Mouse (Mus musculus): ENCODE measurements around the gene Tmem270.

Gene Tmem270

DNA sequence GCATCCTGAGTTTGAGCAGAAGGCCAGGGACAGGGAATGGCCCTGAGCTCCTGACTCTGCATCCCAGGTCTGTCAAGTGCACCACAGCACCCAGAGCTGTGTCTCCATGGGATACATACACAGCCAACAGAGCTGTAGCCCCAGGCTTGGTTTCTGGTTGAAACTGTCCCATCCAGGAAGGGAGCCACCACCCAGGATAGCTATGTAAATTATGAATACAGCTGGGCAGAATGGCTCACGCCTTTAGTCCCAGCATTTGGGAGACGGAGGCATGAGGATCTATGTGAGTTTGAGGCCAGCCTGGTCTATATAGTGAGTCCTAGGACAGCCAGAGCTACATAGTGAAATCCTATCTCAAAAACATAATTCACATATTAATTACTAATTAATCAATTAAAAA is 23.5 kb upstream of the Tmem270 start:
- in situ Hi-C loops (cut with MboI, MseI), result no loop called here

GRCm38 (mm10) chr5:134926726-134927125 is 20.2 kb upstream of the Tmem270 start:
- in situ Hi-C loops (cut with MboI, MseI), result no loop called here

DNA sequence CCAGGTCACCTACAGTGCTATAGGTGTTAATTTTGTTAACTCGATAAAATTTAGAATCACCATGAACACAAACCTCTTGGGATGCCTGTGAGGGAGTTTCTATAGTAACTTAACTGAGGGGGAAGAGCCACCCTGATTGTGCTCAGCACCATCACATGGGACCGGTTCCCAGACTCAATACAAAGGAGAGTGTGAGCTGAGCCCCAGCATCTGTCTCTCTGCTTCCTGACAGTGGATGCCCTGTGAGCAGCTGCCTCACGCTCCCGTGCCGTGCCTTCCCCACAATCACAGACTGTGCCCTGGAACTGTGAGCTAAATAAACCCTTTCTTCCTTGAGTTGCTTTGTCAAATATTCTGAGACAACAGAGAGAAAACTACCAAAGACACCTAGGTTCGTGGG is 16.6 kb upstream of the Tmem270 start:
- in situ Hi-C loops (cut with MboI, MseI), result no loop called here

DNA sequence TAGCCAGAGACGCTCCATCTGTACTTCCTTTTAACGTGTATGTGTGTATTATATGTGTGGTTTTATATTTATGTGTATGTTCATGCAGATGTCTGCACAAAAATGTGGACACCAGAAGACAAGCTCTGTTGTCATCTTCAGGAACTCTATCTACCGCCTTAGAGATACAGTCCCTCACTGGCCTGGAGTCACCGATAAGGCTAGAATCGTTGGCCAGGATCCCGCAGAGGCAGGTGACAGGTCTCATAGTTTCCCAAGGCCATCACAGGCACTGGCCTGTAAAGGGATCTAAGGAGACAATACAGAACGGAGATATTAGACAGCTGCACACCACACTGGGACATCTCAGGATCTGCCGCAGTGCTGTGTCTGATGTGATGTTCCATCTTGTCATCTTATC is 14.6 kb upstream of the Tmem270 start:
- in situ Hi-C loops (cut with MboI, MseI), result no loop called here

- in situ Hi-C loops (cut with MboI, MseI), result no loop called here
These were observed 13.7 kb upstream of the Tmem270 start for GRCm38 (mm10) chr5:134920106-134920687.

- in situ Hi-C loops (cut with MboI, MseI), result loop anchor here (5.0 kb wide), 1 partner anchor 48 kb away; no protein-coding TSS in a partner anchor
These were observed 12.6 kb upstream of the Tmem270 start for GRCm38 (mm10) chr5:134919097-134919496.

GRCm38 (mm10) chr5:134918071-134918832 is 11.7 kb upstream of the Tmem270 start:
- in situ Hi-C loops (cut with MboI, MseI), result loop anchor here (5.0 kb wide), 1 partner anchor 49 kb away; no protein-coding TSS in a partner anchor

DNA sequence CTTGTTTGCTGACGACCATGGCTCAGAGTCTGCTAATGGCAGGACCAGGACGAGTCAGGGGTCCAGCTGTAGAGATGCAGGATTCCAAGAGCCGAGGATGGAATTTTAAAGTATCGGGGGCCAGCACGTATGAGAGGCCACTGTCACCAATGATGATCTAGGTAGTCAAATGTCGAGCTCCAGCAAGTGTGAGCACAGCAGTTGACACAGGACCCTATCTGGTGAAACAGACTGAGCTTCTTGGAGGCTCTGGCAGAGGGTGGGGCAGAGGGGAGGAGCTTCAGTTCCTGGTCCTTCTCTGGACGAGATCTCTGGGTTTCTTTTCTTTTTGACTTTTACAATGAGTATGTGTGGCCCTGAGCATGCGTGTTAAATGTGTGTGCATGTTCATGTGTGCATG is 8.8 kb upstream of the Tmem270 start, which contains the start of gene Cldn13:
TSS of gene Cldn13 (minus strand) at position 216 of the 400 bp plus-strand sequence.
- in situ Hi-C loops (cut with MboI, MseI), result loop anchor here (5.0 kb wide), 1 partner anchor 52 kb away; no protein-coding TSS in a partner anchor

DNA sequence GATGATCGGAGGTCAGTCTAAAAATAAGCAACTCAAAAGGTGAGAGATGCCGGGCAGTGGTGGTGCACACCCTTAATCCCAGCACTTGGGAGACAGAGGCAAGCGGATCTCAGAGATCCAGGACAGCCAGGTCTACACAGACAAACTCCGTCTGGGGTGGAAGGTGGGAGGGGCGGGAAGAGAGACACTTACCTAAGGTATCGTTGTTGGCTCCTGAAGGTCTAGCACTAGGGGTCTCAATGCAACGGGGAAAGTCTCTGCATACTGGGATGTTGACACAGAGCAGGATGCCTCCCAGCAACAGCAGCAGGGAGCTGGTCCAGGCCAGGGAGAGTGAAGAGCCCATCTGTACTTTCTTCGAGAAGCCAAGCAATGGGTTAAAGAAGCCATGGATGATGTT is 8.0 kb upstream of the Tmem270 start:
- in situ Hi-C loops (cut with MboI, MseI), result no loop called here

- in situ Hi-C loops (cut with MboI, MseI), result no loop called here
These were observed 7.2 kb upstream of the Tmem270 start for GRCm38 (mm10) chr5:134913753-134914152.

GRCm38 (mm10) chr5:134913352-134913751 is 6.8 kb upstream of the Tmem270 start:
- in situ Hi-C loops (cut with MboI, MseI), result no loop called here

DNA sequence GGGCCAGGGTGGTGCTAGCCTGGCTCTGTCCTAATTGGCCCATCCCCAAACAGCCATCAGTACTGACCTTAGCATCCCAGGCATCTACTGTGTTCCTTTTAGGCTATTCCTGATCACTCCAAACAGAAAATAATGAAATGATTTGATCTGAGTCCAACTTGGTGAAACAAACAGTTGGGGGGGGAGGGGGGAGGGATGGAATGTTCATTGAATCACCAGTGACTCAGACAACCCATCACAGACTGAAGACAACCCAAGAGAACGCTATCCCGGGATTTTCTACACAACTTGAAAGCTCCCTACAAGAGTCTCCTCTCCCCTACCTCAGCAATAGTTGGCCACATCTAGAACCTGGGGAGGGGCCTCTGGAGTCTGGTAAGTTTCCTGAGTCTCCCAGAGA is 5.4 kb upstream of the Tmem270 start:
- in situ Hi-C loops (cut with MboI, MseI), result no loop called here

- in situ Hi-C loops (cut with MboI, MseI), result no loop called here
These were observed 602 bp upstream of the Tmem270 start for GRCm38 (mm10) chr5:134907135-134907534.

GRCm38 (mm10) chr5:134901644-134902027 is 4.9 kb downstream of the Tmem270 start:
- in situ Hi-C loops (cut with MboI, MseI), result no loop called here

- in situ Hi-C loops (cut with MboI, MseI), result no loop called here
These were observed 5.4 kb downstream of the Tmem270 start for GRCm38 (mm10) chr5:134901012-134901643.

- in situ Hi-C loops (cut with MboI, MseI), result no loop called here
These were observed 8.9 kb downstream of the Tmem270 start for GRCm38 (mm10) chr5:134897596-134897995.

DNA sequence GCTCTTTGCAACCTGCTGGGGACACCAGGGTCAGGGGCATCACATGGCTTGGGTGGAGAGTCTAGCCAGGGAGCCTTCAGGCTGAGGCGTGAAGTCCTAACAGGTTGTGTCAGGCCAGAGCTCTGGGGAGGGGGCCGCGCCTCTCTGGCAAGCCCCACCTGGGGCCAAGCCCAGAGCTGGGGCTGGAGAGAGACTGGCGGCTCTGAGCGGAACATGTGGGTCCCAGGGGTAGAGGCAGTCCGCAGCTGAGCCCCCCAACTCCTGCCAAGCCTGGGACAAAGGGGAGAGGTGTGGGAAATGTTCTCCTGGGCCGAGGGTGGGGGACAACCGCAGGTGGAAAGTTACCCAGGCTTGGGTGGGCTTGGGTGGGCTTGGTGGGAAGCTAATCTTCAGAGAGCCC is 9.6 kb downstream of the Tmem270 start:
- in situ Hi-C loops (cut with MboI, MseI), result no loop called here

GRCm38 (mm10) chr5:134895291-134895690 is 11.2 kb downstream of the Tmem270 start:
- in situ Hi-C loops (cut with MboI, MseI), result no loop called here

GRCm38 (mm10) chr5:134892717-134893116 is 13.8 kb downstream of the Tmem270 start:
- in situ Hi-C loops (cut with MboI, MseI), result no loop called here

- in situ Hi-C loops (cut with MboI, MseI), result no loop called here
These were observed 15.0 kb downstream of the Tmem270 start for GRCm38 (mm10) chr5:134891552-134891951.

GRCm38 (mm10) chr5:134890601-134891054 is 15.9 kb downstream of the Tmem270 start:
- in situ Hi-C loops (cut with MboI, MseI), result no loop called here

GRCm38 (mm10) chr5:134888505-134888904 is 18.0 kb downstream of the Tmem270 start:
- in situ Hi-C loops (cut with MboI, MseI), result no loop called here

Measured in T-helper 1 cell (primary cell).